Comparison of ENCODE assay signal across 8 mouse cellular contexts in the genomic region with DNA sequence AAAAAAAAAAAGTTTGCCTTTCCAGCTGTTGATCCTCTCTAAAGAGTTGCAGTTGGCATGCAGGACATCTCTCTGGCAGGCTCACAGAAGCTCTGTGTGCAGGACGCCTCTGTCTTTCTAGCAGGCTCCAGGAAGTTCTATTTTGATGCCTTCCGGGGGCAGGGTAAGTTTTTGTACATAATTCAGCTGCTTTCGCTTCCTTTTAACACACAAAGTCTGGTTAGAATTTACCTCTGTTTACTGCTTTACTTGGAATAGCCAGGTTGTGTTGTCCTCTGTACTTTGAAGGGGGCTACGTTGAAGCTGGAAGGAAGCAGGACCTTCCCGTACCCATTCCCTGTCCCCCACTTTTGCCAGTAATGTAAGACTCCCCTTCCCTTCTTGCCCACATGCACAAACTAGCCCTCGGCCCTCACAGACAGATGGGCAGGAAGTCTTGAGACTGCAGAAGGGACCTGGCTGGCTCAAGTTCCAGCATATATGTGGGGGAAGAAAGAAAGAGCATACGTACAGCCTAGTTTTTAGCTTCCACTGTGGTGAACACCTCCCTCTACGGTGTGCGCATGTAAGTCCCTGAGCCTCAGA.
DNase-seq lines count a peak whose midpoint lies in the region; ATAC-seq lines count a peak whose summit lies in the region.
"Had no signal": no experiment of that assay in that cellular context is flagged by ENCODE, and none has a peak within 500 bp of the region (broad histone marks: within the 10 kb centered on the region; RNA-seq: fewer than 3 reads in every experiment).

No protein-coding gene starts in this region.

- no peaks in the 10 kb centered on the region for H3K36me3 ChIP-seq in embryonic facial prominence, embryonic 15.5 days
- H3K36me3 ChIP-seq in midbrain, embryonic 13.5 days = no peaks in the 10 kb centered on the region
- H3K36me3 ChIP-seq: limb, embryonic 13.5 days had no signal

- no peak for ATAC-seq in embryonic facial prominence, embryonic 15.5 days (ENCODE audit: insufficient number of reproducible peaks, low FRiP score, low TSS enrichment, low read depth)
- ATAC-seq in midbrain, embryonic 13.5 days = no peak

- peak overlapping the region; percentile 72 for H3K27ac ChIP-seq in embryonic facial prominence, embryonic 15.5 days (replicated peaks)
- H3K27ac ChIP-seq in midbrain, embryonic 13.5 days = no peak overlapping the region
- H3K27ac ChIP-seq: limb, embryonic 13.5 days had no signal

- DNase-seq in T-cell, adult 2 months (ENCODE audit: low spot score) = peak; percentile 42
- peak; percentile 62 for DNase-seq in kidney, postnatal 10 days
- peak; percentile 59 for DNase-seq in naive thymus-derived CD4-positive, alpha-beta T cell, adult 2 months (ENCODE audit: low read depth)
- no peak for DNase-seq in cerebellum, adult 18-20 months
- DNase-seq in embryo, embryonic 10 days (ENCODE audit: low spot score) = no peak

- no peak overlapping the region for H3K4me3 ChIP-seq in embryonic facial prominence, embryonic 15.5 days (replicated peaks)
- no peak overlapping the region for H3K4me3 ChIP-seq in midbrain, embryonic 13.5 days (replicated peaks)
- H3K4me3 ChIP-seq: limb, embryonic 13.5 days had no signal

- H3K27me3 ChIP-seq in embryonic facial prominence, embryonic 15.5 days = no peaks in the 10 kb centered on the region
- no peaks in the 10 kb centered on the region for H3K27me3 ChIP-seq in midbrain, embryonic 13.5 days
- H3K27me3 ChIP-seq: limb, embryonic 13.5 days had no signal

- H3K4me1 ChIP-seq in embryonic facial prominence, embryonic 15.5 days = peaks cover 14% of the 10 kb centered on the region
- peaks cover 42% of the 10 kb centered on the region for H3K4me1 ChIP-seq in midbrain, embryonic 13.5 days (replicated peaks)

- H3K9ac ChIP-seq in embryonic facial prominence, embryonic 15.5 days = no peak overlapping the region
- no peak overlapping the region for H3K9ac ChIP-seq in midbrain, embryonic 13.5 days (replicated peaks)
- H3K9ac ChIP-seq: limb, embryonic 13.5 days had no signal

- WGBS in embryonic facial prominence, embryonic 15.5 days = 50% methylated on average over 9 of the region's 9 CpGs
- WGBS in midbrain, embryonic 13.5 days = 87% methylated on average over 9 of the region's 9 CpGs

- H3K9me3 ChIP-seq in embryonic facial prominence, embryonic 15.5 days (replicated peaks) = no peaks in the 10 kb centered on the region
- H3K9me3 ChIP-seq in midbrain, embryonic 13.5 days = no peaks in the 10 kb centered on the region
- H3K9me3 ChIP-seq: limb, embryonic 13.5 days had no signal

- H3K4me2 ChIP-seq in embryonic facial prominence, embryonic 15.5 days (replicated peaks) = no peak overlapping the region
- no peak overlapping the region for H3K4me2 ChIP-seq in midbrain, embryonic 13.5 days (replicated peaks)
- H3K4me2 ChIP-seq: limb, embryonic 13.5 days had no signal

Comparison
In these comparisons a context has a peak if more than half of its experiments do, and no peak if none do; other contexts are left out.
1. DNase-seq: peak in T-cell, adult 2 months (single experiment), kidney, postnatal 10 days (single experiment) and naive thymus-derived CD4-positive, alpha-beta T cell, adult 2 months (single experiment); none in cerebellum, adult 18-20 months (0 of 2) and embryo, embryonic 10 days (single experiment).